Mouse (Mus musculus) adrenal gland, postnatal 36 days (tissue): ENCODE measurements around the gene Znfx1. TPM values are rescaled to one million over a fixed set of nuclear protein-coding genes. Genes with fewer than 3 reads are reported as not detected.
A peak's percentile ranks its signal among the peaks of the same experiment; 100 is the strongest.

Experiments
- DNase-seq, 2 experiments: peaks; one replicate each; pipeline ENCODE4 v3.0.0; 2021; ENCODE audit warnings: mixed read lengths in 1 of 2
- total RNA-seq, 2 experiments: library from RNA; stranded (reverse); gene quantifications; 2 replicates each; pipeline ENCODE4 v1.2.3; 2021

Gene Znfx1
- total RNA-seq, 2 experiments from 2014 or later: 50.0 to 57.8 TPM

- DNase-seq: peak; percentile 93 to 98
Observed at GRCm38 (mm10) chr2:167071641-167072601, 9.1 kb upstream of the Znfx1 start.

- DNase-seq: no peak
Observed at GRCm38 (mm10) chr2:167071266-167071640, 8.4 kb upstream of the Znfx1 start.

DNA sequence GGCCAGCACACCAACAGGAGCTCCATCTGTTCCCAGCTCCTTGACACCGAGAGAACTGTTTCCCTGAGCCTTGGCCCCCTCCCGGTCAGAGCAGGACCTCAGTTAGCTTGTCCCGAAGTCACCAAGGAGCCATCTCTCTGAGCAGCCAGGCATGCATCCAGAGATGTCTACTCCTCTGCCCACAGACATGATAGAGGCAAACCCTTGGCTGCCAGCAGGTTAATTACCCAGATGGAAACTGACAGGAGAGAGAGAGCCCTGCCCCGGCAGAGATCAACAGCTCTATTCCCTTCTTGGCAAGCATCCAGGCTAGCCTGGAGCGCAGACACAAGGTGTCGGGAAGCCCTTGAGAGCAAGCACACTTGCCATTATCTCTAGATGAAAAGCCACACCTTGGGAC is 7.5 kb upstream of the Znfx1 start:
- DNase-seq: no peak

DNA sequence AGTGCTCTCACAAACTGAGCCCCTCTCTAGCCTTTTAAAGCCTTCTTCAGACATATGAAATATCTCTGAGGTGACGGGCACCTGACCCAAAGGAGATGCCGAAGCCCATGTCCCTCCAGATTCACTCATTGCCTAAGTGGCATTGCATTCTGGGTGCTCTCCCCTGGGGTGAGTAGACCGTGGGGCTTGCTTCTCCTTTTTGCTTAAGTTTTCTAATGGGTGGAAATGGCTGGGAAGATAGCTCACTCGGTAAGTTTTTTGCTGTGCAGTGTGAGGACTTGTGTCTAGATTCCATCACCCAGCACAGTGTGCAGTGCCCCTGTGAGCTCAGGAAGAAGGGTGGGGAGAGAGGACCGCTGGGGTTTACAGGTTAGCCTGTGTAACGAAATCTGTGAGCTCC is 4.8 kb upstream of the Znfx1 start:
- DNase-seq: no peak

DNA sequence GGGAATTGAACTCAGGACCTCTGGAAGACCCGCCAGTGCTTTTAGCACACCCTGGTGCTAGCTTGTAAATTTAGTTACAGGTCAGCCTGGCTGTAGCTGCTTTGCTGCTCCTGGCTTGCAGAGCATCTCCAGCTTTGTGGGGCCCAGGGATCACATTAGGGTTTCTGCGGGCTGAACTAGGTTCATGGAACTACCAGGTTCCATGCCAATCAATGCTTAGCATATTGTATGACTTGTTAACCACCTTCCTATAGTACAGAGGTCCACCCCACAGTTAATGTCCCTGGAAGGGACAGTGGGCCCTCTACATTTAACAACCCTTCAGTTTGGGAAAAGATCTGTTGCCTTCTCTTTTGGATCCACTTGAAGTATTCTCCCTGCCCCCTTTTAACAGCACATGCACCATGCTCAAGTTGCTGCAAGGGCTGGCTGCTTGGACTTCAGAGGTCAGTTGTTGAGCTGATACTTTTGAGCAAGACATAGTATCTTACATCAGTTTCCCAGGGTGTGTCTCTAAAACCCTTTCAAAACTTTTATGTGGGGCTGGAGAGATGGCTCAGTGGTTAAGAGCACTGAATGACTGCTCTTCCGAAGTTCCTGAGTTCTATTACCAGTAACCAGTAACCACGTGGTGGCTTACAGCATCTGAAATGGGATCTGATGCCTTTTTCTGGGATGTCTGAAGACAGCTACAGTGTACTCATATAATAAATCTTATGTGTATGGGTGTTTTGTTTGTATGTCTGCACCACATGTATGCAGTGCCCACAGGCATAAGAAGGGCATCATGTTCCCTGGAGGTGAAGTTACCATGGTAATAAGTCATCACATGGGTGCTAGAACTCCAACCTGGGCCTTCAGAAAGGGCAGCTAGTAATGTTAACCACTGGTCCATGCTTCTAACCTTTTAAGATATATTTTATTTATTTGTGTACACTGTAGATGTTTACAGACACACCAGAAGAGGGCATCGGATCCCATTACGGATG is 4.0 kb upstream of the Znfx1 start:
- no peak for DNase-seq

GRCm38 (mm10) chr2:167066031-167066430 is 3.2 kb upstream of the Znfx1 start:
- no peak for DNase-seq

DNA sequence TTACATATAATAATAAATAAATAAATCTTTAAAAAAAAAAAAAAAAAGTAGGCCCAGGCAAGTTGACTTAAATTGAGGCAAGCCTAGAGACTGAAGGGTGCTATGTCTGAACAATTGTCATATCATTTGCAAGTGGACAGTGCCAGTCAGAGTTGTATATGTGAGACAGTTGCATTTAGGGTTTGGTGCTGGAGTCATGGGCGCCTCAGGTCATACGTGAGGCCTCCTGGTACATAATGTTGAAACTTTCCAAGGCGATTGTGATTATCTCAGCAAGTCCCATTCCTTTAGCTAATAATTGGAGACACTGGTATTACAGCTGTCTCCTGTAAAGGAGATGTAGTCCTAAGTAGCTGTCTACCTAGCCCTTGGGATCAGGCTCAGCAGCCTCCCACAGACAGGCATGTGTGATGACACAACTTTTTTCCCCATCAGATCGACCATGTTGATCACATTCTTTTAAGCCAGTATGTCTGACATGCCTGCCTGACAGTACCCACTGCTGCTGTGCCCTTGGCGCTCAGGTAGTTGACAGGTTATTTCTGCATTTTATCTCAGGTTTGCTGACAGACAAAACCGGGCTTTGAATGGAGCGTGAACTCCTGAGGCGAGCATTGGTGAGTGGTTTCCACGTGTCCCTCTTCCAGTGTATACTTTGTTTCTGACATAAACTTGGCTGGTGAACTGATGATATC is 1.9 kb upstream of the Znfx1 start:
- DNase-seq: no peak

DNA sequence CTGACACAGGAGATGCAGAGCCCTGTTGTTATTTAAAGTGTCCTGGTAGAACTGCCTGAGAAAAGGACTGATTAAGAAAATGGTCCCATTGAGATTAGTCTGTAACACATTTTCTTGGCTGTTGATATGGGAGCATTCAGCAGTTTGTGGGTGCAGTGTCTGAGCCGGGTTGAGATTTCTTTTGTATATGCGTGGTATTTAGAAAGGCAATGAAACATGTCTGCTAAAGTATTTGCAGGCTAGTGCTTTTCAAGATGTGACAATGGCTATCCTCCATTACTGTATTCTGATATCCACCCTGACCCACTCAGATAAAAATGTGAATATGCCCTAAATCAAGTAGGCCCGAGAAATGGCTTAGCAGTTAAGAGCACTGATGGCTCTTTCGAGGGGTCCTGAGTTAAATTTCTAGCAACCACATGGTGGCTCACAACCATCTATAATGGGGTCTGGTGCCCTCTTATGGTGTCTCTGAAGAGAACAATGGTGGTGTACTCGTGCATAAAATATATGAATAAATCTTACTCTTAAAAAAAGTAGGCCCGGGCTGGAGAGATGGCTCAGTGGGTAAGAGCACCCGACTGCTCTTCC is 1.2 kb upstream of the Znfx1 start:
- no peak for DNase-seq

DNA sequence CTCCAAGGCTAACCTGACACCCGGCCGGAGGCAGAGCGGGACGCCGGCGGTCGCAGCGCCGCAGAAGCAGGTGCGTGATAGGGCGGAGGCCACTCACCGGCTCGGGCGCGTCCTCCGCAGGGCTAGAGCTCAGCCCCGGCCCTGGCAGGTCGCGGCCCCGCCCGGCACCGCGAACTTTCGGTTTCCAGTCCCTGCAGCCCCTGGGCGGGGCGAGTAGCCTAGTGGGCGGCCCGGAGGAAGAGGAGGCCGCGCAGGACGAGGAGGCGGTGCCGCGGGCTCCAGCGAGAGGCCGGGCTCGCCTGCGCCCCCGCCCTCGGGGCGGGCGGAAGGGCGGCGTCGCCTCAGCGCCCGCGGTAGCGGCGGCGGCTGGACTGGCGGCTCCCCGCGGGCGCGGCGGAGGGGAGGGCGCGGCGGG is 311 bp downstream of the Znfx1 start:
- DNase-seq: peak; percentile 97 to 99

DNA sequence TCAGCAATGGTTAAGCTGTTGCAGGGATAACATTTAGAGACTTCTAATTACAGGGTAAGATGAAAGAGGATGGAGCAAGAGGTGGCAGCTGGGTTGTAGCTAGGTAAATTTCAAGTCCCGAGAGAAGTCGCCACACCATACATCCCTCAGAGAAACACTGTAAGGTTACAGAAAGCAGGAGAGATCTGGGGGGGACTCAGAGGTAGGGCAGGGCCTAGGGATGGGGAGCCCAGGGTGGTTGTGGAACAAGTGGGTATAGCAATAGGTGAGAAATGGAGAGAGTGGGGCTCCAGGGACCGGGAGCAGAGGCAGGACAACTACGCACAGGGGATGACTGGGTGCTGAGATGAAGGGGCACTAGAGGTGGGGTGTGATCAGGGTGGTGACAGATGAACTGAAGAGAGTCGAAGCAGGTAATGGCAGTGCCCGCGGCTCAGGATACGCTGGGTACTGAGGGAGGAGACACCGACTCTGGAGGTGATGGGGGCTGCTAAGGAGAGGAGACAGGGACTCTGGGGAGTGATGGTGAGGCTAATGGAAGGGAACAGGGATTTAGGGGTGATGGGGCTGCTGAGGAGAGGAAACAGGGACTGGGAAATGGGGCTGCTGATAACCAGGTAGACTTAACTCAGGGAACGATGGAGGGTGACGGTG is 1.3 kb downstream of the Znfx1 start:
- no peak for DNase-seq

DNA sequence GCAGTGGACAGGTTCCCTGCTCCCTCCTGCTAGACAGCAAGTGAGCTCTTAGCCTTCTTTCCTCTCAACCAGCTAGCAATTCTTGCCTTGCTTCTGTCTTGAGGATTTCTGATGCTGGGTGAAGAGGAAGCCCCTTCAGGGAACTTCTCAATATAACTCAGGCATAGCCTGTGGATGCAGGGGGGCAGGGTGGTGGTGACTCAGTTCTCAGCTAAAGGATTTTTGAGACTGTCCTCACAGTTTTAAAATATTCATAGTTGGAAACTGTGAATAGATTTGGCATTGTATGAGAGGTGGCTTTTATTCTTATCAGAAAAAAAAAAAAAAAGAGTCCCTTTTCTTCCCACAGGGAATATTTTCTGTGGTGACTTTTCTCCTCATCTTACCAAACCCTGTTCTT is 2.1 kb downstream of the Znfx1 start:
- DNase-seq: peak in 1 of 2 experiments; percentile 35

DNA sequence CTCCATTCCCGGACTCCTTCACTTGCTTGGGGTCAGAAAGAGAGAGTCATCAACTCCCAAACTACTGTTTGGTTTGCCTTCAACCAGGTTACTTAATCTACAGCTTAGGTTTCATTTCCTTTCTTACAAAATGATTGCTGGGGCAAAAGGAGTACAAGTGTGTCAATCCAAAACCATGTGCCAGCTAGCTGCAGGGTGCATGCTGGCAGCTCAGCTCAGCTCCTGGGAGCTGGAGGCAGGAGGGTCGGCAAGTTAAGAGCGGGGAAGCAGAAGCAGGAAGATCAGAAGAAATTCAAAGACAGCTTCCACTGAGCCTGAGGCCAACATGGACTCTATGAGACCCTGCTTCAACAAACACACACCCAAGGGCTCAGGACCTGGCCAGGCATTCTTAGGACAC is 2.5 kb downstream of the Znfx1 start:
- peak in 1 of 2 experiments; percentile 43 for DNase-seq

GRCm38 (mm10) chr2:167059960-167060359 is 2.9 kb downstream of the Znfx1 start:
- no peak for DNase-seq

DNA sequence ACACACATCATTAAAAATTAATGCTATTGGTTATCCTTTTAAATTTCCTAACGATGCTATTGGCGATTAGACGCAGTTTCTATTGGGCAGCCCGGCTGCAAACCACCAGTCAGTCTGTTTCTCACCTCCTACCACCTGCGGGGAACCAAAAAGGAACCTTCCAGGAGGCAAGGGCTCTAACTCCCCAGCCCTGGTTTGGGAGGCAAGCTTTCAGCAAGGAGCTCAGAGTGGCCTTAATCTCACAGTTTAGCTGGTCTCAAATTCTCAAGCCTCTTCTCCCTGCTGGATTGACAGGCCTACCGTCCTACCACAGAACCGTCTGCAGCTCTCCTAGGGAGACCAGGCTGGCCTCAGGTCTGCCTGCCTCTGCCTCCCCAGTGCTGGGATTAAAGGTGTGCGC is 3.3 kb downstream of the Znfx1 start:
- no peak for DNase-seq

DNA sequence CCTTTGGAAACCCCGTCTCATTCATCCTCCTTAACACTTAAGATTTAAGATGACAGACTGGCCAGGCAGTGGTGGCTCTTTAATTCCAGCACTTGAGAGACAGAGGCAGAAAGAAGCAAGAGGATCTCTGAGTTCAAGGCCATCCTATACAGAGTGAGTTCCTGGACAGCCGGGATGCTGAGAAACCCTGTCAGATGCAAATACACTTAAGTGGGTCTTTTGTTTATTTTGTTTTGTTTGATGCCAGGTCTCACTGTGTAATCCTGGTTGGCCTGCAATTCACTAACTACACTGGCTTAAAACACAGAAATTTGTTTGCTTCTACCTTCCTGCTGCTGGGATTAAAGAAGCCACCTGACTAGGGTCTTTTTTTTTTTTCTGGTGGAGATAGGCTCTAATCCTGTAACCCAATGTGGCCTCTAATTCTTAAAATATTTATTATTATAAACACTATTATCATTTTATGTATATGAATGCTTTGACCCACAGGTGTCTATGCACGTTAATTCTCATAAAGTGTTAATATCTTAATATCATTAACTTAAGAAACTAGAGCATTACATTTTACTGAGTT is 3.9 kb downstream of the Znfx1 start:
- no peak for DNase-seq

GRCm38 (mm10) chr2:167058201-167058600 is 4.6 kb downstream of the Znfx1 start:
- no peak for DNase-seq

DNA sequence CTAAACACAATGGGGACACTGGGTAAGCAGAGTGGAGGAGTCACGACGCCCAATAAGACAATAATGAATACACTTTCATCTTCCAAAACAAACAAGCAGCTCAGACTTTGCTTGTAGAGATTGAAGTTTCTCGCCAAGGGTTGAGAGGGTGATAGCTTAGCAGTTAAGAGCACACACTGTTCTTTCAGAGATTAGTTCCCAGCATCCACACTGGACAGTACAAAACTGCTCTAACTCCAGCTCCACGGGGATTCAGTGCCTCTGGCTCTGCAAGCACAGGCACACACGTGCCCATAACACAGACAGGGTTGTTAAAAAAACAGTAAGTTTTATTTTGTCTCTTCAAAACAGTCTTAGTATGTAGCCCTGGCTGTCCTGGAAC is 5.9 kb downstream of the Znfx1 start:
- DNase-seq: no peak

DNA sequence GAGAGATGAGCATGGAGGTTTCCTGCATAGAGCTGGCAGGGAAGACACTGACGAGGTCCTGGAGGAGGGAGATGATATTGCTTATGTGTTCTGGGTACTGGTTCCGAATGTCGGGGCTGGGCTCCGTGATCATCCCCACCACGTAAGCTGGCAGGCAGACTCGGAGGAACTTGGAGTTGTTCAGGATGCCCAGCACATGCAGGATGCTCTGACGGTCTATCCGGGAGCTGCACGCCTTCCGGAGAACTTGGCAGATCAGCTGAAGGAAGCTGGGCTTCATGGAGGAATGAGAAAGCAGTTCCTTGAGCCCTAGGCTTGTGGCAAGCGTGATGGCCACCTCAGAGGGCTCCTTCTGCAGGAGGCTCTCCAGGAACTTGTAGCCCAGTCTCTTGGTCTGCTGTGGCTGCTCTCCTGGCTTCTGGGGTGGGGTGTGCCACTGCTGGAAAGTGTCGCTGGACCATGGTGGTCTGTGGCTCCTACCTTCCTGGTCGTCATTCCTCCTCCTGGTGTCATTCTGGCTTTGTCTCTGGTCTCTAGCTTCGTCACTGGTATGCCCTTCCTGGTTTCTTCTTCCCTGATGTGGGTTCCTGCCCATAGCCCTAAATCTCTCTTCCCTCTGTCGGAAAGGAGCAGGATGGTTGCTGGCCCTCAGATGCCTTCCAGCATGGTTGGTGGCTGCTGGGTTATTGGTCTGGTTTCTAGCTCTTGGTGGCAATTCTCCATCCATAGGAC is 6.4 kb downstream of the Znfx1 start:
- DNase-seq: no peak

- peak in 1 of 2 experiments; percentile 62 for DNase-seq
Observed at GRCm38 (mm10) chr2:167055386-167055785, 7.4 kb downstream of the Znfx1 start.
